Mouse (Mus musculus): ENCODE measurements around the gene Pms2. TPM values are rescaled to one million over a fixed set of nuclear protein-coding genes. Genes with fewer than 3 reads are reported as not detected.

Pms2 gene
- polyA plus RNA-seq, 2 experiments from 2014 or later = 45.6 to 56.3 TPM

Other genes starting within 250 kb of the Pms2 start
- gene Usp42, start 177.7 kb upstream of the Pms2 start, polyA plus RNA-seq (2017; shearing (Covaris generic)) = 10 to 100 TPM; 10.6 to 10.7 TPM
- 10 to 100 TPM; 23.7 to 26.6 TPM for gene Eif2ak1, start 92.2 kb upstream of the Pms2 start, polyA plus RNA-seq (2017; shearing (Covaris generic))
- gene Ankrd61, start 12.3 kb upstream of the Pms2 start, polyA plus RNA-seq (2017; shearing (Covaris generic)) = under 1 TPM; 0.73 to 0.94 TPM
- gene Aimp2, start 117 bp upstream of the Pms2 start, polyA plus RNA-seq (2017; shearing (Covaris generic)) = 10 to 100 TPM; 40.8 to 68.8 TPM
- gene Gm42421, start 18.2 kb downstream of the Pms2 start, polyA plus RNA-seq (2017; shearing (Covaris generic)) = 1 to 10 TPM in 1 of 2 experiments, under 1 TPM in 1; 0.82 to 2.3 TPM
- under 1 TPM; 0.62 to 0.75 TPM for gene Rsph10b, start 23.1 kb downstream of the Pms2 start, polyA plus RNA-seq (2017; shearing (Covaris generic))
- gene Ccz1, start 104.9 kb downstream of the Pms2 start, polyA plus RNA-seq (2017; shearing (Covaris generic)) = 10 to 100 TPM; 36.3 to 36.6 TPM
- not detected for gene Ocm, start 116.7 kb downstream of the Pms2 start, polyA plus RNA-seq (2017; shearing (Covaris generic))
- gene Lmtk2, start 190.5 kb downstream of the Pms2 start, polyA plus RNA-seq (2017; shearing (Covaris generic)) = 1 to 10 TPM; 3.7 to 3.9 TPM

All from CD4-positive, CD25-positive, alpha-beta regulatory T cell, adult 4 months (primary cell).